Mouse (Mus musculus): ENCODE data around the gene St3gal3. TPM values are rescaled to one million over a fixed set of nuclear protein-coding genes. Genes with fewer than 3 reads are reported as not detected.

St3gal3 gene
- polyA plus RNA-seq, 1 experiment from 2014 or later = 4.5 TPM

GRCm38 (mm10) chr4:118043331-118044002 is 91.2 kb downstream of the St3gal3 start:
- no peaks in the 10 kb centered on the region for H3K27me3 ChIP-seq (replicated peaks; ENCODE audit: control insufficient read depth, insufficient read depth, low read length)
- H3K4me1 ChIP-seq (replicated peaks; ENCODE audit: control insufficient read depth, insufficient read depth, low read length) = peaks cover 7% of the 10 kb centered on the region
- ATAC-seq (replicated peaks; ENCODE audit: low FRiP score) = no peak
- no peaks in the 10 kb centered on the region for H3K36me3 ChIP-seq (ENCODE audit: control insufficient read depth, insufficient read depth, low read length)
- DNase-seq (ENCODE audit: low spot score) = no peak
- no peak overlapping the region for H3K4me3 ChIP-seq (ENCODE audit: low read depth, low read length)
- H3K9ac ChIP-seq (ENCODE audit: low read depth, low read length) = no peak overlapping the region
- H3K27ac ChIP-seq (ENCODE audit: low read depth, low read length) = no peak overlapping the region
- 75% methylated on average over 8 of the region's 8 CpGs for WGBS
- H3K9me3 ChIP-seq (ENCODE audit: control insufficient read depth, low read length) = no peaks in the 10 kb centered on the region
- H3K4me2 ChIP-seq = no peak overlapping the region

GRCm38 (mm10) chr4:118042671-118043320 is 91.9 kb downstream of the St3gal3 start:
- WGBS = 74% methylated on average over 7 of the region's 7 CpGs
- no peaks in the 10 kb centered on the region for H3K9me3 ChIP-seq (ENCODE audit: control insufficient read depth, low read length)

GRCm38 (mm10) chr4:118041145-118041544 is 93.6 kb downstream of the St3gal3 start:
- DNase-seq (ENCODE audit: low spot score) = no peak
- WGBS = 79% methylated on average over 9 of the region's 9 CpGs
- H3K4me1 ChIP-seq (replicated peaks; ENCODE audit: control insufficient read depth, insufficient read depth, low read length) = peaks cover 7% of the 10 kb centered on the region

More at GRCm38 (mm10) chr4:118042671-118043320, 91.9 kb downstream of the St3gal3 start:
- Histone ChIP-seq H3K27ac (ENCODE audit: low read depth, low read length) (no peak overlapping the region), H3K27me3 (replicated peaks; ENCODE audit: control insufficient read depth, insufficient read depth, low read length) (no peaks in the 10 kb centered on the region), H3K4me3 (ENCODE audit: low read depth, low read length) (no peak overlapping the region), H3K36me3 (ENCODE audit: control insufficient read depth, insufficient read depth, low read length) (no peaks in the 10 kb centered on the region), H3K4me2 (no peak overlapping the region), H3K9ac (ENCODE audit: low read depth, low read length) (no peak overlapping the region), H3K4me1 (replicated peaks; ENCODE audit: control insufficient read depth, insufficient read depth, low read length) (peaks cover 7% of the 10 kb centered on the region)
- DNase-seq (ENCODE audit: low spot score) (no peak), ATAC-seq (replicated peaks; ENCODE audit: low FRiP score) (no peak)

GRCm38 (mm10) chr4:118040650-118041049 is 94.1 kb downstream of the St3gal3 start:
- DNase-seq (ENCODE audit: low spot score) = no peak
- H3K27ac ChIP-seq (ENCODE audit: low read depth, low read length) = 0 out of 2 replicates have a peak overlapping the region, but pooled peaks have one; percentile 5
- ATAC-seq (replicated peaks; ENCODE audit: low FRiP score) = no peak
- H3K27me3 ChIP-seq (replicated peaks; ENCODE audit: control insufficient read depth, insufficient read depth, low read length) = no peaks in the 10 kb centered on the region
- H3K4me1 ChIP-seq (replicated peaks; ENCODE audit: control insufficient read depth, insufficient read depth, low read length) = peaks cover 7% of the 10 kb centered on the region
- H3K9me3 ChIP-seq (ENCODE audit: control insufficient read depth, low read length) = no peaks in the 10 kb centered on the region
- 68% methylated on average over 4 of the region's 4 CpGs for WGBS
- H3K9ac ChIP-seq (ENCODE audit: low read depth, low read length) = no peak overlapping the region
- no peak overlapping the region for H3K4me2 ChIP-seq
- no peak overlapping the region for H3K4me3 ChIP-seq (ENCODE audit: low read depth, low read length)
- H3K36me3 ChIP-seq (ENCODE audit: control insufficient read depth, insufficient read depth, low read length) = no peaks in the 10 kb centered on the region

More at GRCm38 (mm10) chr4:118041145-118041544, 93.6 kb downstream of the St3gal3 start:
- H3K9ac ChIP-seq (ENCODE audit: low read depth, low read length) = no peak overlapping the region
- no peak for ATAC-seq (replicated peaks; ENCODE audit: low FRiP score)
- no peaks in the 10 kb centered on the region for H3K27me3 ChIP-seq (replicated peaks; ENCODE audit: control insufficient read depth, insufficient read depth, low read length)
- H3K4me2 ChIP-seq = no peak overlapping the region
- no peak overlapping the region for H3K4me3 ChIP-seq (ENCODE audit: low read depth, low read length)
- no peaks in the 10 kb centered on the region for H3K9me3 ChIP-seq (ENCODE audit: control insufficient read depth, low read length)
- no peak overlapping the region for H3K27ac ChIP-seq (ENCODE audit: low read depth, low read length)
- no peaks in the 10 kb centered on the region for H3K36me3 ChIP-seq (ENCODE audit: control insufficient read depth, insufficient read depth, low read length)

GRCm38 (mm10) chr4:118039964-118040363 is 94.8 kb downstream of the St3gal3 start:
- no peaks in the 10 kb centered on the region for H3K9me3 ChIP-seq (ENCODE audit: control insufficient read depth, low read length)
- H3K4me2 ChIP-seq = no peak overlapping the region
- 88% methylated on average over 5 of the region's 5 CpGs for WGBS
- ATAC-seq (replicated peaks; ENCODE audit: low FRiP score) (no peak), DNase-seq (ENCODE audit: low spot score) (no peak)
- no peak overlapping the region for H3K27ac ChIP-seq (ENCODE audit: low read depth, low read length)
- no peak overlapping the region for H3K4me3 ChIP-seq (ENCODE audit: low read depth, low read length)
- H3K9ac ChIP-seq (ENCODE audit: low read depth, low read length) = no peak overlapping the region
- H3K27me3 ChIP-seq (replicated peaks; ENCODE audit: control insufficient read depth, insufficient read depth, low read length) = no peaks in the 10 kb centered on the region
- no peaks in the 10 kb centered on the region for H3K36me3 ChIP-seq (ENCODE audit: control insufficient read depth, insufficient read depth, low read length)
- H3K4me1 ChIP-seq (replicated peaks; ENCODE audit: control insufficient read depth, insufficient read depth, low read length) = peaks cover 7% of the 10 kb centered on the region

- no peaks in the 10 kb centered on the region for H3K36me3 ChIP-seq (ENCODE audit: control insufficient read depth, insufficient read depth, low read length)
- no peaks in the 10 kb centered on the region for H3K27me3 ChIP-seq (replicated peaks; ENCODE audit: control insufficient read depth, insufficient read depth, low read length)
- DNase-seq (ENCODE audit: low spot score) (no peak), ATAC-seq (replicated peaks; ENCODE audit: low FRiP score) (no peak)
- no peak overlapping the region for H3K9ac ChIP-seq (ENCODE audit: low read depth, low read length)
- H3K4me3 ChIP-seq (ENCODE audit: low read depth, low read length) = no peak overlapping the region
- H3K4me2 ChIP-seq = no peak overlapping the region
- WGBS = 69% methylated on average over 1 of the region's 1 CpGs
- no peaks in the 10 kb centered on the region for H3K9me3 ChIP-seq (ENCODE audit: control insufficient read depth, low read length)
- H3K4me1 ChIP-seq (replicated peaks; ENCODE audit: control insufficient read depth, insufficient read depth, low read length) = no peaks in the 10 kb centered on the region
- H3K27ac ChIP-seq (ENCODE audit: low read depth, low read length) = no peak overlapping the region
These were observed 96.7 kb downstream of the St3gal3 start for GRCm38 (mm10) chr4:118038023-118038422.

GRCm38 (mm10) chr4:118037406-118037805 is 97.3 kb downstream of the St3gal3 start:
- Histone ChIP-seq H3K4me1 (replicated peaks; ENCODE audit: control insufficient read depth, insufficient read depth, low read length) (no peaks in the 10 kb centered on the region), H3K36me3 (ENCODE audit: control insufficient read depth, insufficient read depth, low read length) (no peaks in the 10 kb centered on the region), H3K9ac (ENCODE audit: low read depth, low read length) (no peak overlapping the region), H3K9me3 (ENCODE audit: control insufficient read depth, low read length) (no peaks in the 10 kb centered on the region), H3K4me3 (ENCODE audit: low read depth, low read length) (no peak overlapping the region), H3K27me3 (replicated peaks; ENCODE audit: control insufficient read depth, insufficient read depth, low read length) (no peaks in the 10 kb centered on the region), H3K4me2 (no peak overlapping the region), H3K27ac (ENCODE audit: low read depth, low read length) (no peak overlapping the region)
- 71% methylated on average over 5 of the region's 5 CpGs for WGBS
- DNase-seq (ENCODE audit: low spot score) = no peak
- no peak for ATAC-seq (replicated peaks; ENCODE audit: low FRiP score)

GRCm38 (mm10) chr4:118036531-118036930 is 98.2 kb downstream of the St3gal3 start:
- no peaks in the 10 kb centered on the region for H3K9me3 ChIP-seq (ENCODE audit: control insufficient read depth, low read length)
- no peak overlapping the region for H3K9ac ChIP-seq (ENCODE audit: low read depth, low read length)
- no peaks in the 10 kb centered on the region for H3K4me1 ChIP-seq (replicated peaks; ENCODE audit: control insufficient read depth, insufficient read depth, low read length)
- H3K27ac ChIP-seq (ENCODE audit: low read depth, low read length) = no peak overlapping the region
- H3K36me3 ChIP-seq (ENCODE audit: control insufficient read depth, insufficient read depth, low read length) = no peaks in the 10 kb centered on the region
- H3K4me2 ChIP-seq = no peak overlapping the region
- H3K27me3 ChIP-seq (replicated peaks; ENCODE audit: control insufficient read depth, insufficient read depth, low read length) = no peaks in the 10 kb centered on the region
- ATAC-seq (replicated peaks; ENCODE audit: low FRiP score) = no peak
- no peak for DNase-seq (ENCODE audit: low spot score)
- H3K4me3 ChIP-seq (ENCODE audit: low read depth, low read length) = no peak overlapping the region
- WGBS = 94% methylated on average over 4 of the region's 4 CpGs

GRCm38 (mm10) chr4:118035090-118035489 is 99.6 kb downstream of the St3gal3 start:
- 86% methylated on average over 2 of the region's 2 CpGs for WGBS
- H3K27me3 ChIP-seq (replicated peaks; ENCODE audit: control insufficient read depth, insufficient read depth, low read length) = no peaks in the 10 kb centered on the region
- H3K9ac ChIP-seq (ENCODE audit: low read depth, low read length) = no peak overlapping the region
- no peak for ATAC-seq (replicated peaks; ENCODE audit: low FRiP score)
- no peak overlapping the region for H3K4me3 ChIP-seq (ENCODE audit: low read depth, low read length)
- no peaks in the 10 kb centered on the region for H3K9me3 ChIP-seq (ENCODE audit: control insufficient read depth, low read length)
- H3K27ac ChIP-seq (ENCODE audit: low read depth, low read length) = no peak overlapping the region
- no peaks in the 10 kb centered on the region for H3K36me3 ChIP-seq (ENCODE audit: control insufficient read depth, insufficient read depth, low read length)
- no peaks in the 10 kb centered on the region for H3K4me1 ChIP-seq (replicated peaks; ENCODE audit: control insufficient read depth, insufficient read depth, low read length)
- H3K4me2 ChIP-seq = no peak overlapping the region
- no peak for DNase-seq (ENCODE audit: low spot score)
